Mouse (Mus musculus) forebrain, embryonic 10.5 days (tissue): ENCODE results near the gene Rabgef1. TPM values are rescaled to one million over a fixed set of nuclear protein-coding genes. Genes with fewer than 3 reads are reported as not detected.

ENCODE experiments used
- DNase-seq: peaks from one replicate; pipeline ENCODE4 v3.0.0-alpha.2; 2017; ENCODE audit warnings: low spot score; ENCODE audit errors: extremely low spot score
- H3K27ac ChIP-seq: fragments of 300-500 bp; sonication (generic); 2 replicates; pipeline ENCODE4 v1.5.1; 2016; ENCODE audit warnings: mild to moderate bottlenecking
- H3K27me3 ChIP-seq: fragments of 300-500 bp; sonication (generic); 2 replicates; pipeline ENCODE4 v1.6.1; 2016; ENCODE audit warnings: mild to moderate bottlenecking; ENCODE audit not compliant: poor library complexity, severe bottlenecking
- H3K36me3 ChIP-seq: fragments of 300-500 bp; sonication (generic); replicated peaks from 2 replicates; pipeline ENCODE4 v1.6.1; 2016; ENCODE audit warnings: mild to moderate bottlenecking, moderate library complexity
- H3K4me1 ChIP-seq: fragments of 300-500 bp; sonication (generic); 2 replicates; pipeline ENCODE4 v1.6.1; 2016
- H3K4me3 ChIP-seq: fragments of 300-500 bp; sonication (generic); 2 replicates; pipeline ENCODE4 v1.5.1; 2016; ENCODE audit warnings: mild to moderate bottlenecking, moderate library complexity
- H3K9me3 ChIP-seq: fragments of 300-500 bp; sonication (generic); 2 replicates; pipeline ENCODE4 v1.6.1; 2016; ENCODE audit warnings: mild to moderate bottlenecking, moderate library complexity
- WGBS: fragments of 180-500 bp; shearing (Covaris S2); methylation state at CpG from one replicate; pipeline ENCODE4 v1.1.7; 2016; 5-methylcytosine and 5-hydroxymethylcytosine counted together
- polyA plus RNA-seq: library from polyadenylated mRNA; unstranded; fragments of >200 nt; fragmentation: Nextera tagmentation; extraction: Ambion mirVana; gene quantifications from 2 replicates; pipeline ENCODE4 v1.2.1, GENCODE M21; 2016

Rabgef1 gene
- polyA plus RNA-seq, 1 experiment from 2014 or later, result 23.3 TPM

- no peaks in the 10 kb centered on the region for H3K4me1 ChIP-seq
- H3K9me3 ChIP-seq, result no peaks in the 10 kb centered on the region; the same call in 1 of the 2 replicates
- no peaks in the 10 kb centered on the region for H3K27me3 ChIP-seq
- H3K27ac ChIP-seq, result no peak overlapping the region
- no peak overlapping the region for H3K4me3 ChIP-seq
- 88% methylated on average over 11 of the region's 11 CpGs for WGBS
- H3K36me3 ChIP-seq, result peaks cover 83% of the 10 kb centered on the region
- no peak for DNase-seq
These were observed 91.9 kb downstream of the Rabgef1 start for GRCm38 (mm10) chr5:130263454-130263853.

Other genes starting within 250 kb of the Rabgef1 start
- gene Vkorc1l1, start 229.8 kb upstream of the Rabgef1 start, polyA plus RNA-seq, result 33.0 and 33.4 TPM in 2 replicates
- gene Gusb, start 168.7 kb upstream of the Rabgef1 start, polyA plus RNA-seq, result 32.2 and 35.6 TPM in 2 replicates
- gene Asl, start 142.6 kb upstream of the Rabgef1 start, polyA plus RNA-seq, result 33.2 and 36.6 TPM in 2 replicates
- 61.3 and 64.0 TPM in 2 replicates for gene Crcp, start 142.5 kb upstream of the Rabgef1 start, polyA plus RNA-seq
- gene Tpst1, start 98.5 kb upstream of the Rabgef1 start, polyA plus RNA-seq, result 54.9 and 57.0 TPM in 2 replicates
- gene Kctd7, start 26.9 kb upstream of the Rabgef1 start, polyA plus RNA-seq, result 3.6 and 3.9 TPM in 2 replicates
- 35.8 and 39.2 TPM in 2 replicates for gene Tmem248, start 45.3 kb downstream of the Rabgef1 start, polyA plus RNA-seq
- 69.5 and 76.7 TPM in 2 replicates for gene Sbds, start 83.7 kb downstream of the Rabgef1 start, polyA plus RNA-seq
- gene Tyw1, start 83.8 kb downstream of the Rabgef1 start, polyA plus RNA-seq, result 32.2 and 32.5 TPM in 2 replicates
- 0.07 and 0.30 TPM in 2 replicates for gene Caln1, start 197.7 kb downstream of the Rabgef1 start, polyA plus RNA-seq
- not detected in 2 replicates for gene A330070K13Rik, start 212.8 kb downstream of the Rabgef1 start, polyA plus RNA-seq